Mouse (Mus musculus) fibroblast of lung, adult 2 months (primary cell): ENCODE data around the gene Nexn.
"Not testable (repeated sequence)": the region's sequence is repeated elsewhere in the genome, so short reads cannot be mapped to it uniquely, and the experiment has no call there.

Experiments
- DNase-seq: peaks from one replicate; pipeline ENCODE4 v3.0.0-alpha.2; 2011; ENCODE audit warnings: low read depth

The Nexn gene

DNA sequence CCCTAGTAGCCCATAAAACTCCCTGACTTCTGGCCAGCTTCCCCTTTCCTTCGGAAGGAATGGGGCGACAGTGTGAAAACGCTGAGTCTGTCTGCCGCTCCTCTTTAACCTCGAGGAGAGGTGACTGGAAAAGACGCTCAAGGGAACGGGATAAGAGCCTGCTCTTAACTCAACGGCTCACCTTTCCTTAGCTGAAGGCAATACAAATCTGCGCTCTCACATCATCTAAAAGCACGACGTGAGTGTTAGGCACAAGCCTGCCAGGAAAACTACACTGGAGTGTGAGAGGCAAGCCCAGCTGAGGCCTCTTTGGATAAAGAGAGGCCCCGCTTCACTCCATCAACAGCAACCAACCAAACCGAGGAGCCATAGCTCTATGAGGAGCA, at the start of gene Nexn:
Gene Nexn (minus strand): TSS at position 315 of the 386 bp plus-strand sequence.
- no peak for DNase-seq

DNA sequence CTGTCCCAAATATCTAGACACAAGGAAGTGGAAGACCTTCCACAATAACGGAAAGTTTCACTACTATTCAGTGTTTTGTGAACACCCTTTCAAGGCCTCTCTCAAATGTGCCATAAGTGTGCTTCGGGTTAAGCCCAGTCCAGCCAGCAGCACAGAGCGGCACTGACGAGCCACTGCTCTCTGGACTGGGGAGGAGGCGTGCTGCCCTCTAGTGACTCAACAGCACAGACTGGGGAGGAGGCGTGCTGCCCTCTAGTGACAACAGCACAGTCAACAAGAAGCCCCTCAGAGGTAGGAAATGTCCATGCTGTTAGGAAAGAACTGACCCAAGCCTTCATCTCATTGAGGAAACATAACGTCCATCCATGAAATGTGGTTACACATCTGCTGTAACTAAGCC, 49.5 kb upstream of the Nexn start:
- peak; percentile 74 for DNase-seq

DNA sequence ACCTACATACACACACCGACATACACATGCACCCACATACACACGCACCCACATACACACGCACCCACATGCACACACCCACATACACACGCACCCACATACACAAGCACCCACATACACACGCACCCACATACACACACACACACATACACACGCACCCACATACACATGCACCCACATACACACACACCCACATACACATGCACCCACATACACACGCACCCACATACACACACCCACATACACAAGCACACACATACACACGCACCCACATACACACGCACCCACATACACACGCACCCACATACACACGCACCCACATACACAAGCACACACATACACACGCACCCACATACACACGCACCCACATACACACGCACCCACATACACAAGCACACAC, 48.5 kb upstream of the Nexn start:
- DNase-seq: not testable (repeated sequence)

DNA sequence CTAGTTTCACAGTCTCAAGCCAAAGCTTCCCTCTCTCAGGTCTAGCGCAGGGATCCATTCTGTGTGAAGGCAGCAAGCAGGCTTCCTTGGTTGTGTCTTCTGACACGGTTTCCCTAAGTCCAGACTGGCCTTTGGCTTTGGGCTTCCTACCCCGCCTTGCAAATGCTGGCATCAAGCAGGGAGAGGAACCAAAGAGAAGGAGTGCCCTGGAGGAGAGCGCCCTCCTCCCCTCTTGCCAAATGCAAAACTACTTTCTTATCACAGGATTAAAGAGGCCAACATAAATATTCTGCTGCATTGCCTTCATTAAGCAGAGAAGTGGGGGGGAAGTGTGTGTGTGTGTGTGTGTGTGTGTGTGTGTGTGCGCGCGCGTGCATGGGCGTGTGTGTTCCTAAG, 43.1 kb upstream of the Nexn start:
- DNase-seq: no peak

DNA sequence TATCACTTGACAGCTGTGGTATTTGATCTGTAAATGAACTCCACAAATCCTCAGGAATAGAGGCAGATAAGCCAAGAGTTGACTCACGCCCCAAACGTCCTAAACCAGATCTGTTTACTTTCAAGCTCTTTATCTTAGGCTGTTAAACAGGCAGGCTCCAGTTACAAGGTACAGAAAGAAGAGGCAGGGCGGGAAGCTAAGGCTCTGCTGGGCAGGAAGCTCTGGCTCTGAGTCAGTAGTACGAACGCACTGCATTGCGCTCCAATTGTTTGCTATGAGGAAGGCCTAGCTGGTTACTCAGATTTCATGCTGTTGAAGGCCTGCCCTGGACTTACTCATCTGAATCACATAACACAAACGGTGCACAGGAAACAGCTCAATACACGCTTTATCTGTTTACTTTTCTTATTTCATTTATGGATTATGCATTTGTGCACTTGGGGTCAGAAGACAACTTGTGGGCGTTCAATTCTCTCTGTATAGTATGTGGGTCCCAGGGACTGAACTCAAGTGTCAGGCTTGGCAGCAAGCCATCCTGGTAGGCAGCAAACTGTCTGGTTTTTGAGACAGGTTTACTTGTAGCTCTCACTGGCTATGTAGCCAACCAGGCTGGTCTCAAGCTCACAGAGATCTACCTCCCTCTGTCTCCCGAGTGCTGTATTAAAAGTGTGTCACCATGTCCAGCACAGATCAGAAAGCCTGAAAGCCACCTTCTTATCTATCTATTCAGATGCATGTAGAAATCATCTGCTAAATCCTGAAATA, 42.5 kb upstream of the Nexn start:
- DNase-seq: peak; percentile 63

DNA sequence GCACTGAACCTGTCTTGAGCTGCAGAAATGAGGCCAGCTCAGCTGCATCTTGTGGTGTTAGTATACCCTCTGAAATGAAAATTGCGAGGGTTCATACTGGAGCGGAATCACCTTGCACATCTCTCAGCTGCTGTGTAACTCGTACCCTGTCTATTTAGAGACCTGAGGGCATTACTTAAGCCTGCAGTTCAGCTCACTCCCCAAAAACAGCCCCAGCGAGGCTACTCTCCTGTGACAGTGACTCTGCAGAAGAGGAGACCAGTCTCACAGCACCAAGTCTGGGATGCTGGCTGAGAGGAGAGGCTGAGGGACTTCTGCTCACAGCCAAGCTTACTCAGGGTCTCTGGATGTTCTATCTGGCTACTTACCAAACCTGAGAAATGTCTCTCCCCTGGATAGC, 39.8 kb upstream of the Nexn start:
- DNase-seq: no peak

DNA sequence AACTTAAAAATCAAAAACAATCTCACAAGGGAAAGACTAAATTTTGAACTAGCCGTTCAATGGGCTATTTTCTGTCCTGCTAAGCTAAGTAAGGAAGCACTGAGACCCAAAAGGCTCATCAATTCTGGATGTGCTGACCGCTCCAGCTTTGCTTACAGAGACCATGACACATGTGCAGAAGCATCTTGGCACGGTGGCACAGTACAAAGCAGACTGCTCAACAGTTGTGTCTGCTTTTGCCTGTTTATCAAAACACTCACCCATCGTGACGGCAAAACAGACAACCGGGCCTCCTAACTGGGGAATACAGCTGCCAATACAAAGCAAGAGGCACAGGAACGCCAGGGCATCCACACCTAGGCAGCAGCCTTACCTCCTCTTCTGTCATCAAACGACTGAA, 38.9 kb upstream of the Nexn start:
- no peak for DNase-seq

DNA sequence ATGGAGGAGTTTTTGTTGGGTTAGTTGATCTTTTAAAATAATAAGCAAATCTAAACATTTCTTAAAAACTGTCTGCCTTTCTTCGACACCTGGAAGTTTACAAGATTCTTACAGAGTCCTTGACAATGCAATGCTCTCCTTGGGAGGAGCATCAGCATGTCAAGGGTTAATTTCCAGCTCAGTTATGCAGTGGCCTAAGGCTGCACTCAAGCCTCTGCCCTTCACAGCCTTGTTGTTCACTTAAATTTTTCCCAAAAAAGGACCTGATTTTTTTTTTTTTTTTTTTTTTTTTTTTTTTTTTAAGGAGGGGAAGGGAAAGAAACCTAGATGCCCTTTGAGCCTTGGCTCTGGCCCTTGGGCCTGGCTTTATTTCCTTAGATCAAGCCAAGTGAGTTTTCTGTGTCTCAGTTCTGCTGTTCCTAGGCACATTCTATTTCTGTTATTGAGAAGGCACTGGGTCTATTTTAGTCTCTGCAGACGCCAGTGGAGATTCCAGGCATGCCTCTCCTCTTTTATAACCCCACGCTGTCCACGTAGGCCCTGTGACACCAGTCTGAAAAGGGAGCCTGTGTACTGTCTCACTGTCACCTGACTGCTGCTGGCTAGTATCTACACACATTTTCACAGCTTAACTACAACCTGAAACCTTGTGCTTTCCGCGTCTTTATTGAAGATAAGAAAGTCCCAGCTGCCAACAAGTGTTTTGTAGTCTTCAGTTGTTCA, 38.1 kb upstream of the Nexn start:
- DNase-seq: no peak

DNA sequence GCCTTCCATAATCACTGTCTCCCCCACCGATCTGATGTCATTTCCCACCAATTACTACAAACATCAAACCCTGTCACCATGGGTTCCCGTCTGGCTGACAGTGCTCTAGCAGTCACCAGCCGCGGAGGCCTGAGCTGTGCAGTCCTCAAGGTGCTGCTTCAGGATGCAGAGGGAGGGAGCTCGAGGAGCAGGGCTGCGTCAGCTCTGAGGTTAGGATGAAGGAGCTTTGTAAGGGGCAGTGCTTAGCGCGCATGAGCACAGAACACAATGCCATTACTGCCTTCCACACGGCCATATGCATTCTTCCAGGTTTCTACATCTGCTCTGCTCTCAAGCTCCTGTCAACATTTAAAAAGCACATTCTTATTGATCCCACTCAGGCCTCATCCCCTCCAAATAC, 36.8 kb upstream of the Nexn start:
- DNase-seq: no peak

DNA sequence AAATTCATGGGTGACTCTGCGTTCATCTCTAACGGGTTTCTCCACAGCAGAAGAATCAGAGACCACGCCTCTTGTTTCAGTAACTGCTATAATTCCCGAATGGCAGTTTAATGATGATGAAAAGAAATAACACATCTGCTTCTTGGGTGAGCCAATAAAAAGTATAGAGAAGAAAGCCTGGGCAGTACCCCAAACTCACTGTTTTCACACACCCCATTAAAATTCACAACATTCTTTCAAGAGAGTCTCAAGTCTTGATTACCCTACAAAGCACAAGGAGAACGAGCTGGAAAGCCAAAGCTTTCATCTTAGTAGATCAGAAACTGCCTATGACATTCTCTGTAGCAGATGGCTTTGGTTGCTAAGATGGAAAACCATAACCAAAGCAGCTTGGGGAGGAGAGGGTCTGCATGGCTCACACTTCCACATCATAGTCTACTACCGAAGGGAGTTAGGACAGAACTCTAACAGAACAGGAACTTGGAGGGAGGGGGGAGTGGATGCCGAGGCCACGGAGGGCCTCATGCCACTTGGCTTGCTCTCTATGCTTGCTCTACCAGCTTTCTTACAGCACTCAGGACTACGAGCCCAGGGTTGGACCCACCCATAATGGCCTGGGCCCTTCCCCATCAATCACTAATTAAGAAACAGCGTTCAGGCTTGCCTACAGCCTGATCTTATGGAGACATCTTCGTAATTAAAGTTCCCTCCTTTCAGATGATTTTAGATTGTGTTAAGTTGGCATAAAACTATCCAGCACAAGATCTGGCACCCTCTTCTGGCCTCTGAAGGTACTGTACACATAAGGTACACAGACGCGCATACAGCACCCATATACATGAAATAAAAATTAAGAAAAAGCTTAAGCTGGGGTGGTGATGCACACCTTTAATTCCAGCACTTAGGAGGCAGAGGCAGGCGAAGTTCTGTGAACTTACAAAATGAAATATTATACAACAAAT, 34.5 kb upstream of the Nexn start:
- no peak for DNase-seq

DNA sequence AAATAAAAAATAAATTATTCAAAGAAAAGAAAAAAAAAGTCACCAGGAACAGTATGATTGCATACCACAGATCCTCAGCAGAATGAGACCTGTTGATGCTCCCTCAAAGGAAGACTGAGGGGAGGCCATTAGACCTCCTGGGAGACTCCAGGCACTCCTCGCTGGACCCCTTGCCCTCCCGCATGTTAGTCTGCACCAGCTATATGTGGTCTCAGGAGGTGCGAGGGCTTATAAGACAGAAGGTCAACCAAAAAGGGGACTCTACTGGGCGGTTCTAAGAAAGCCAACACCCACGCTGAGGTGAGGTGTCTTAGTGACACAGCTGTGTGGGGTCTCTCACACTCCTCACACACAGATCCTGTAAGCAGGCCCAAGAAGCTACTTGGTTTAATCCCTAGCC, 29.7 kb upstream of the Nexn start:
- DNase-seq: no peak

DNA sequence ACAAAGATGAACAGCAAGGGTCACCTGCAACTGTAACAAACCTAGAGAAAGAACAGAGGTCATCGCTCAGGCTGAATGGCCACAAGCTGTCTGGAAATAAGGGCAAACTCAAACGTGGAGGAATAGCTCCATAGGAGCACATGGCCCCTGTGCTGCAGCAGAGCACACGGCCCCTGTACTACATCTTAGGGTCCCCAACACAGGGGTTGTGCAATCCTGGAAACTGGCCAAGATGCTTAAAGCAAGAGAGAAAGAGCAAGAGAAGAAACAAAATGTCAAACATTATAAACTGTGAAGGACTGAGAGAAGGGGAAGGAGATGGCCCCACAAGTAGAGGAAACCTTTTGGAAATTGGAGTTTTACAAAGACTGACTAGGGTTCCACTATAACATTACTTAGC, 28.2 kb upstream of the Nexn start:
- DNase-seq: no peak

DNA sequence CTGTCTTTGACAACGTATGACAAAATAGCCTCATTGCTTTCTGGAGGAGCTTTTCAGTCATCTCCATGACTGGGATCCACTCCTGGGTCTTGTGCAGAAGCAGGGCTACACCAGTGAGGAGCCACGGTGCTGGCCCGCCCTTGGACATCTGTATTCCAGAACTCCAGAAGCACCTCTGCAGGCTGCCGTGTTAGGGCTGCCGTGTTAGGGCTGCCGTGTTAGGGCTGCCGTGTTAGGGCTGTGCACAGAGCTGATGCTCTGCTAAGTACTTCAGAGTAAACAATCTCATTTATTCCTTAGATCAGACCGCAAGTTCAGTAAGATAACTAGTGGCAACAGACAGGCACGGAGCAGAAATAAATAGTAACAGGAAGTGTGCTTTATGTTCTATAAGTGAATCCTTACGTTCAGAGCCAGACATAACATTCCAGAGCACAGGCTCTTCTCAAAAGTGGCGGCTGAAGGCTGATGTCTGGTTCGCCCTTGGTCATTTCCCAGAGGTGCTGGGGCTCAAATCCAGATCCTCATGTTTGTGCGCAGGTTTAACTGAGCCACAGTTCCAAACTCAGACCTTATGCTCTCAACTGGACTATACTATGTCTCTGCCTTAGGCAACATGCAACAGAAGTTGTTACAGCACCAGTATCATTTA, 27.5 kb upstream of the Nexn start:
- no peak for DNase-seq

DNA sequence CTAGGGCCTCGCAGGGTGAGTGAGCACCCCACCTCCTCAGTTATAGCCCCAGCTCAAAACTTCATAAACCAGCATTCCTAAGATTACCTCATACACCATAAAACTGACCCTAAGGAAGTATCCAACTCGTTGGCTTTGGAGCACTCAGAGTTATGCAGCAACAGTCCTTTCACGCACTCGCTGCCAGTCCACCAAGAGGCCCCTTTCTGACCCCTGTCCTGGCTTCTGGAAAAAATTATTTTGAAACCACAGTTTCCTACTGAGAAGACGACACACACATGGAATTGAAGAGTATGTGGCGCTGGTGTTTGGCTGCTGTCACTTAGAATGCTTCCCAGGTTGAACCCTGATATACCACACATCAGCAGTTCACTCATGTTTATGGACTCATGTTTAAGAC, 25.7 kb upstream of the Nexn start:
- no peak for DNase-seq

DNA sequence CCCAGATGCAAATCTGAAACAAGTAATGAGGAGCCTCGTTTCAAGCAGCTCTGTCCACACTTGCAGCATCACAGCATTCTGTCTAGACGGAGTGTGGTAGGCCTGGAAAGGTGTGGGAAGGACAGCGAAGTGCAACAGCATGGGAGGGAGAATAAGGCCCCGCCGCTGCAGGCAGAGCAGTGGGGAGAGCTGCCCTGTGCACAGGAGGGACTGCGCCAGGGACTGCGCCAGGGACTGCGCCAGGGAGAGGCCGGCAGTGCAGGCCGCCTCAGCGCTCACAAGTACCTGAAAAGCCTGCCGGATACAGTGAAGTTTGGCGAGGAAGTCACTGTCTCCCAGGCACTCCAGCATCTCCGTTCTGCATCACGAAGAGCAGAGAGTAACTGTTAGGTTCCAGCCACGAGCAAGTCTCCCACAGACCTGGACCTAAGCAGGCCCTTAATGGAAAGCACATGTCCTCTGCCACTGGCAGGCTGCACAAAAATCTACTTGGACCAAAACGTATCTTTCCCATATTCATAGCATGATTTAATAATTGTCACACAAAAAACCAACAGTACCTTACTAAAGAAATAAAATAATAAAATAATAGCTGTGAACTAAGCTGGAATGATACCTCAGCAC, 24.1 kb upstream of the Nexn start:
- DNase-seq: no peak

DNA sequence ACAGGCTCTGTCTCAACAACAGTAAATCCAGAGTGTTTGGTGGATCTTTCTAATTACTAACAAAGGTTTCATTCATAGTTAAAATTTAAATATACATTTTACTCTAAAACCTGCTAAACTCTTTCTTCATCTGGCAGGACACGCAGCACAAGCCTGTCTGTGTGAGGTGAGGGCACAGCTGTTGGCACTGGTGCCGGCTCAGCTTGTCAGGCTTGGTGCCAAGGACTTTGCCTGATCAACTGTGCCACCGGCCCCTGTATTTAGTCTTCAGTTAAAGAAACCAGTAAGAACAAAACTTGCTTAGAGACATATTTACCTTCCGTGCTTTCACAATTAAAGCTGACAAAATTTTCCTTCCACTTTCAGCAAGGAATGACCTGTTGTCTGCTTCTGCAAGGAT, 22.6 kb upstream of the Nexn start:
- DNase-seq: no peak

DNA sequence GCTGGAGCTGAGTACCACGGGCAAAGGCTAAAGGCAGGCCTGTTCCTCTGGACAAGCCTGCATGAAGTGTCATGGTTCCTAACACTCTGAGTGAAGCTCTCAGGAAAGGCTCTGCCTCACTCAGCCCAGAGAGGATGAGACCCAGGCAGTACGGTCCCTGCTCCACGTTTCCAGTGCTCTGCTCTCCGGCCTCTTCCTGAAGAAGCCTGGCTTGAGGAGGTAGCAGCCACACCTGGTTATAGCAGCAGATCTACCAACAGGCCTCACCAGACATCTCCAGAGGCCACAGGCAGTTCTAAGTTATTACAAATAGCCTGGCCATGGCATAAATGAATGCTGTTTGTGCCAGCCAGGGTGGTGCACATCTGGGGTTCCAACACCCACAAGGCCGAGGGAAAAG, 22.1 kb upstream of the Nexn start:
- DNase-seq: no peak

DNA sequence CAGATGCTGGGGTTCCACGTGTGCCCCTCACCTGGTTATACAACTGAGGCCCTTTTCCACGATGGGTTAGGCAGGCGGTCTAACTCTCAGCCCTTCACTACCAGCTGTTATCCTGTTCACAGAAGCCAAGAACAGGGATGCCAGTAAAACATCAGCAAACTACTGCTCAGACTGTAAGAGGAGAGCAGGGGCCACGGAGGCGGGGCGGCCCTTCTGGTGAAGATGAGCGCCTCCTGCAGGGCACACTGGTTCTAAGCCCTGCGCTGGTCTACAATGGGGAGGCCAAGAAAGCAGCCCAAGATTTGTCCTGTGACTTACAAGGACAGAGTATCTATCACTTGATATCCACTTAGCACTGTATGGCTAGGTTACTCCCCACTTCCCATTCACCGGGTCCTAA, 21.7 kb upstream of the Nexn start:
- no peak for DNase-seq

DNA sequence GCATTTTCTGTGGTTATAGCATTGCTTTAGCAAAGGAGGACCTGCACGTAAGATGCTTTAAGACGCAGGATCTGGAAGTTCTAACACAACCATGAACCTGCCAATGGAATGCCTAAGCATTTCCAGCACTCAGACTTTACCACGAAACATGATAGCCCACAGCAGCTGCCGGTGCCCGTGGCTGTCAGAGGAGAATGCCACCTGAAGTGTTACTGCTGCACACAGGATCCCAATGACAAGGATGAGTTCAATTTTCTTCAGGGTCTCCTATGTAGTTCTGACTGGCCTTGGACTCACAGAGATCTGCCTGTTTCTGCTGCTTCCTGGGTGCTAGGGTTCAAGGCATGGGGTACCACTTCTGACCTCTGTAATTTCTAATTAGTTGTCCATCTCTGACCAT, 18.6 kb upstream of the Nexn start:
- no peak for DNase-seq

DNA sequence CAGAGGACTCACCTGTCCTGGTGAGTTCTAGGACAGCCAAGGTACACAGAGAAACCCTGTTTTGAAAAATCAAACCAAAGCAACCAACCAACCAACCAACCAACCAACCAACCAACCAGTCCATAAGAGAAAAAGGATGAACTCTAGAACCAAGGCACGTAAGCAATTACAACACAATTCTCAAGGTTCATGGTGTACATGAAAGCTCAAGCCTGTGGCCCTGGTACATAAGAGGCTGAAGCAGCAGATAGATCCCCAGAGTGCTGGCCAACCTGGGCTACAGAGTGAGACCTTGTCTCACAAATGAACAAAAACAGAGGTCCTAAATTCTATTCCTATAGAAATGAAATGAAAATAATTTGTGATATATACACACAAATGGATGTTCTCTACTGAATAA, 18.2 kb upstream of the Nexn start:
- DNase-seq: no peak

DNA sequence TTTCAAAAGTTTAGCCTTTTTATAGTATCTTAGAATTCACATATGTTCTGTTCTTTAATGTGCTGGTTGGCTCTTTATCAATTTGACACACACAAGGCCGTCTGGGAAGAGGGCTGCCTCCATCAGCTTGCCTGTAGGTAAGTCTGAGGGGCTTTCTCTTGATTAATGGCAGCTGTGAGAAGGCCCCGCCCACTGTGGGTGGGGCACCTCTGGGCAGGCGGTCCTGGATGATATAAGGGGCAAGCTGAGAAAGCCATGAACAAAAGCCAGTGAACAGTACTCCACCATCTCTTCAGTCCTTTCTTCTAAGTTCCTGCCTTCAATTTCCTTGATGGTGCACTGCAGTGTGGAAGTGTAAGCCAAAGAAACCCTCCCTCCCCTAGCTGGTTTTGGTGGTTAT, 16.0 kb upstream of the Nexn start:
- DNase-seq: no peak

DNA sequence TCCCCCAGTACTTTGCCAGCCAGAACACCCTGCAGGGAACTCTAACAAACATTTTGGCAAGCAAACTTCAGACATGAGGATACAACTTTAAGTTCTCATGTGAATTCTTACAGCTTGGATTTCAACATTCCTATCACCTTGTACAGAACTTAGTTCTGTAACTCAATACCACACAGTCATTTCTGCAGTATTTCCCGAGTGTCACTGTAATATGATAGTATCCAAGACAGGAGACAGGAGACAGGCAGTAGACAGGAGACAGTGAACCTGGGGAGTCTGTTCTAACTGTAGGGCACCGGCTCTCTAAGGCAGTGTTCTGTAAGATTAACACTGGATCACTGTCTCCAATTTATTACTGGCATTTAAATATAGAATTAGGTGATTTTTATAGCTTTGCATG, 12.3 kb upstream of the Nexn start:
- DNase-seq: no peak
